Mouse (Mus musculus) bone marrow macrophage, adult 2 months (primary cell): Measurements from ENCODE around the gene Hddc3. TPM values are rescaled to one million over a fixed set of nuclear protein-coding genes. Genes with fewer than 3 reads are reported as not detected.
A peak's percentile ranks its signal among the peaks of the same experiment; 100 is the strongest.

ENCODE experiments used
- H3K27ac ChIP-seq: 2 replicates; pipeline ENCODE4 v1.5.1; 2012; ENCODE audit warnings: low read depth, low read length; ENCODE audit not compliant: insufficient read depth
- H3K4me1 ChIP-seq: 2 replicates; pipeline ENCODE4 v1.6.1; 2012; ENCODE audit warnings: low read length; ENCODE audit not compliant: control insufficient read depth, insufficient read depth
- H3K4me3 ChIP-seq: 2 replicates; pipeline ENCODE4 v1.5.1; 2012; ENCODE audit warnings: mild to moderate bottlenecking, low read length, moderate library complexity; ENCODE audit not compliant: insufficient read depth
- CTCF ChIP-seq: IDR thresholded peaks from 2 replicates; pipeline ENCODE4 v1.5.1; 2012; ENCODE audit warnings: low read depth, mild to moderate bottlenecking, low read length, moderate library complexity
- POLR2A ChIP-seq: IDR thresholded peaks from 2 replicates; pipeline ENCODE4 v1.6.1; 2012; ENCODE audit warnings: mild to moderate bottlenecking, low read depth, low read length, borderline replicate concordance
- polyA plus RNA-seq: library from polyadenylated mRNA; stranded (reverse); fragments of >200 nt; gene quantifications from 2 replicates; pipeline ENCODE4 v1.2.4, GENCODE M21; 2012; ENCODE audit not compliant: missing spikeins, insufficient read depth, insufficient read length

The Hddc3 gene
- polyA plus RNA-seq, 1 experiment = 7.5 TPM

- Histone ChIP-seq H3K27ac (no peak overlapping the region), H3K4me3 (no peak overlapping the region), H3K4me1 (no peaks in the 10 kb centered on the region)
- TF ChIP-seq POLR2A (no peak), CTCF (no peak)
Observed at GRCm38 (mm10) chr7:80331433-80331832, 11.5 kb upstream of the Hddc3 start.

- no peak overlapping the region for H3K4me3 ChIP-seq
- no peak overlapping the region for H3K27ac ChIP-seq
- H3K4me1 ChIP-seq = peaks cover 5% of the 10 kb centered on the region
- TF ChIP-seq POLR2A (no peak), CTCF (no peak)
Observed at GRCm38 (mm10) chr7:80334848-80335247, 8.1 kb upstream of the Hddc3 start.

DNA sequence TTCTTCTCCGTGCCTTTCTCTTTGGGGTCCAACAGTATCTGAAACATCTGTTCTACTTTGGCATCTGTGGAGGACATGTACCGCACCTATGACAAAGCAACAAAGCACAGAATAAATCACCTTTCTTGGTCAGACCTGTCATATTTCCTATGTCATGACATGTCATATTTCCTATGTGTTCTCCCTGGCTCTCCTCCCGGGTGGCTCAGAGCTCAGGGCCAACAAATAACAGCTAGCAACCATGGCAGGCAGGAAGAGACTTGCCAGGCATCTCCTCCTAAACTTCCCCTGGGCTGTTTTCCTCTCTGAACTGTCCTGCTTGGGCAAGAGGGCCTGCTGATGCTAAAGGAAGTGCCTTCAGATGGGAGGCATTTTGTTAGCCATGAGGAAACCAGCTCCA, 6.0 kb upstream of the Hddc3 start:
- Histone ChIP-seq H3K27ac (no peak overlapping the region), H3K4me1 (peaks cover 5% of the 10 kb centered on the region), H3K4me3 (no peak overlapping the region)
- TF ChIP-seq CTCF (no peak), POLR2A (no peak)

DNA sequence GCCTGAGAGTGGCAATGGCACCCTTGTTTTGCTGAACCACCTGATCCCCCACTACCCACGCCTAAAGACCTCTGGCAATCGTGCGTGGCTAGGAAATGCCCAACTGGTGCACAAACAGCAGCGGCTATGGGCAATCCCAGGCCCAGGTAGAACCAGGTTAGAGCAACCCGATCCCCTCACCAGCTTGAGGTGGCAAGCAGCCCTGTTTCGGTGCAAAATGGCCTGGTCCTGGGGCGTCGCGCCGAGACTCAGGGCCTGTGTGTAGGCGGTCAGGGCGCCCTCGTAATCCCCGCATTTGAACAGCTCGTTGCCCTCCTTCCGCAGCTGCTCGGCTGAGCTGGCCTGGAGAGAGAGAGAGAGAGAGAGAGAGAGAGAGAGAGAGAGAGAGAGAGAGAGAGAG, 3.5 kb upstream of the Hddc3 start:
- TF ChIP-seq CTCF (no peak), POLR2A (no peak)
- Histone ChIP-seq H3K4me1 (peaks cover 11% of the 10 kb centered on the region), H3K27ac (no peak overlapping the region), H3K4me3 (peak overlapping the region; percentile 64)

DNA sequence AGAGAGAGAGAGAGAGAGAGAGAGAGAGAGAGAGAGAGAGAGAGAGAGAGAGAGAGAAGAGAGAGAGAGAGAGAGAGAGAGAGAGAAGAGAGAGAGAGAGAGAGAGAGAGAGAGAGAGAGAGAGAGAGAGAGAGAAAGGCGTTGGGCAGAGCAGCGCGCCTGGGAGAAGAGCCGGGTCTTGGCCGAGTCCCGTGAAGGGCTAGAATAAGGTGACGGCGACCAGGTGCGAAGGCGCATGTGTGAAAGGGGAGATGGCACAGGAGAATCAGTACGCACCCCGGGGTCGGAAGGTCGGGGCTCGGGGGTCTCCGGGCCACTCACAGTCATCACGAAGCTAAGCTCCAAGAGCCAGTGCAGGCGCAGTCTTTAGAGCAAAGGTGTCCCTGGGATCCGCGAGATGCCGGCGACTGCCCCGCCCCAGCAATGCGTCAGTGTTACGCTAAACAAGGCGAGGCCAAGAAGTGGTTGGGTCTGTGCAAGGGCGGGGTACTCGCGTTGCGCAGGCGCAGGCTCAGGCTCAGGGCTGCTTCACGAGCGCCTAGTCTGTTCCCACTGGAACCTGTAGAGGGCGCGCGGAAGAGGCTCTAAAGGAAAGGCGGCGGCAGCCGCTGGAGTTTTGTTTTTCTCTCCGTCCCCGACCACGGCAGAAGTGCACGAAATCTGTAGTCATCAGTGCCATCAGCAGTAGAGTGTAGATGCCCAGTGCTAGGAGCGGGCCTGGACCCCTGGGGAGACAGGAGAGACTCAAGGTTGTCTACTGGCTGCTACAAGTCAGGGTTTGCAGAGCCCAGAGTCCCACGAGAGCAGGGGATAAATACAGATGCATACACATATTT, 2.9 kb upstream of the Hddc3 start:
- peaks cover 11% of the 10 kb centered on the region for H3K4me1 ChIP-seq
- H3K4me3 ChIP-seq = peak overlapping the region; percentile 64
- TF ChIP-seq CTCF (0 out of 2 replicates have a peak, but pooled peaks have one; percentile 27), POLR2A (no peak)
- H3K27ac ChIP-seq = peak overlapping the region; percentile 58

DNA sequence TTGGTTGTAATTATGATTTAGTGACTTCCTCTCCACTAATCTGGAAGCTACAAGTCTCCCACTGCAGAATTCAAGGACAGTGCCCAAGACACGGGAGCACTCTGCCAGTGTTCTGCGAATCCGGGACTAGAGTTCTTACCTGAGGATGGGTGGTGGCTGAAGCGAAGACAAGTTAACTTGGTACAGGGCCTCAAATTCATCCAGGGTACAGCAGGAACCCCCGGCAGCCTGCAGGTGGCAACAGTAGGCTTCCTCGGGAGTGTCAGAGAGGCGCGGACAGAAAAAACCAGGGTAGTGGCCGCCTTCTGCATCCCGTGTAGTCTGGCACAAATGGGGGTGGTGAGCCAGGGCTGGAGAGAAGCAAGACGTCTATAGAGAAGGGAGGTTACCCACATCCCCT, 2.1 kb upstream of the Hddc3 start, which contains the start of gene Unc45a:
TSS of gene Unc45a (minus strand) at position 213 of the 400 bp plus-strand sequence.
- Histone ChIP-seq H3K27ac (peak within 1 kb of the TSS; percentile 58), H3K4me1 (peaks cover 11% of the 10 kb centered on the region), H3K4me3 (peak within 1 kb of the TSS; percentile 64)
- TF ChIP-seq POLR2A = no peak
- TF ChIP-seq CTCF = peak; percentile 63

DNA sequence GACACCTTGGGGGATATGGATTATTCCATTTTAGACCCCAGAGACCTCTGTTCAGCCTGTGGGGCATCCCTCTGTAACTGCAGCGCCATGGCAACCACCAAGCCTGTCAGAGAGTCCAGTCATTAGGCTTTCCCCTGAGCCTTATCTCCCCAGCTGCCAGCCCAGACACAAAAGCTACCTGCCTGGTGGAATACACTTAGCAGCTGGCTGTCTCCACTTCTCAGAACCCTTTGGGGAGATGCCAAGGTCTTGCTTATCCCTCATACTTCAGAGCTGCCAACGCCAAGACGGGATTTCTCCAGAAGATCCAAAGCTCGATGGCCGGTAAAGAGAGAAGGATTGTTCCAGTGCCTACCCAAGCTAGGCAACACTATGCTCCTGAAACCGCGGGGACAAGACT, 1.1 kb upstream of the Hddc3 start:
- no peak overlapping the region for H3K4me3 ChIP-seq
- TF ChIP-seq POLR2A (no peak), CTCF (no peak)
- H3K4me1 ChIP-seq = peaks cover 19% of the 10 kb centered on the region

GRCm38 (mm10) chr7:80343270-80344018, 540 bp downstream of the Hddc3 start:
- Histone ChIP-seq H3K4me1 (peaks cover 30% of the 10 kb centered on the region), H3K4me3 (peak overlapping the region; percentile 73), H3K27ac (peak overlapping the region; percentile 22; the same call in 1 of the 2 replicates)
- TF ChIP-seq CTCF (no peak), POLR2A (no peak)

More for the DNA sequence above, 1.1 kb upstream of the Hddc3 start:
- H3K27ac ChIP-seq = no peak overlapping the region

DNA sequence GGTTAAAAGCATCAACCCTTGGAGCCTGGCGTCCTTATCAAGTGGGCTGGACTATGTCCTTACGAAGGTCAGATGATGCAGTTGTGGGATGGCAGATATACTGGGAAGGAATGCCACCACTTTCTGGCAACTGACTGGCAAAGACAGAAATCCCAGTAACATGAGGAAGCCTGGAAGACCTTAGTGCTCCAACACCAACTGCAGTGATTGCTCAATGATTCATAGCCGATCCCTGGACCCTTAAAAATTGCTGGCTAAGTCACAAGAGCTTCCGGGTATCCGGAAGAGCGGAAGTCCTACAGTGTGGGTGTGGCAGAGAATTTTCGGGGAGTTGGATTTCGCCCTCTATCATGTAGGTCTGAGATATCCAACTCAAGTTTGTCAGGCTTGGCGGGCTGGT, 3.3 kb downstream of the Hddc3 start:
- TF ChIP-seq POLR2A = no peak
- no peak for TF ChIP-seq CTCF
- Histone ChIP-seq H3K4me3 (no peak overlapping the region), H3K27ac (no peak overlapping the region), H3K4me1 (peaks cover 26% of the 10 kb centered on the region)

GRCm38 (mm10) chr7:80346830-80347229, 3.9 kb downstream of the Hddc3 start:
- Histone ChIP-seq H3K4me3 (no peak overlapping the region), H3K4me1 (peaks cover 26% of the 10 kb centered on the region), H3K27ac (no peak overlapping the region)
- TF ChIP-seq POLR2A = no peak
- no peak for TF ChIP-seq CTCF
